Mouse (Mus musculus): ENCODE results near the gene Ptk7.

The Ptk7 gene

DNA sequence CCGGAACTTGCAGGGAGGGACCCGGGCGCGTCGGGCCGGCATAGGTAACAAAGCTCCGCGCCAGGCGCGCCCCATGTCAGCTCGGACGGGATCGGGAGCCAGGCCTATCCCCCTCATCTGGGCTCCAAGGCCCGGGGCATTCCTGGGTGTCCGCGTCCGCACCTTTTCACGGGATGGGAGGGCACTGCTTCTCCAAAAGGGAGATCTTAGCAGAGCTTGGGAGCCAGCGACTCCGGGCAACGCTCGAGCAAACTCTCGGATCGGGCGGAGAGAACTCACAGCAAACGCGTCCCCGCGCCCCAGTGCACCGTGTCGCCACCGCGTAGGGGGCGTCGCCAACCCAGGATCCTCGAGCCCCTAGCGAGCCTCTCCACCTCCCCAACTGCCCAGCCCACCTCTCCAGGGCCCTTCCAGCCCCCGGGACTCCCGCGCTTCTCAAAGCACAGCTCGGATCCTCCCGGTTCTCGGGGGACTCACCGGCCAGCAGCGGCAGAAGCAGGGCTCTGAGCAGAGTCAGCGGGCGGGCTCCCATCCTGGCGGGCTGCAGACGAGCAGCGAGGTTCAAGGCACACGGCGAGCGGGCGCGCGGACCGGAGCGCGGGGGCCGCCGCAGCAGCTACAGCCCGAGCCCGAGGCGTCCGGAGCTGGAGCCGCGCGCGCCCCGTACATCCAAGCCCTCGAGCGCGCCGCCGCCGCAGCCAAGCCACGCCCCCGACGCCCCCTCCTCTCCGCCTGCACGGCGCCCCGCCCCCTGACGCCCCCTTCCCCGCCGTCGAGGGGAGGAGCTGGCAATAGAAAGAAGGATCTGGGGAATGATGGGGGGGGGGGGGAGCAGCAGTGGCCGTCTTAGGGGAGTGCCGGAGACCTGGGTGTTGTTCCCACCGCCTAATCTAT is at the start of gene Ptk7:
Gene Ptk7, minus strand, starts transcription at position 714 of the 894 bp plus-strand sequence.
- peak; percentile 49 to 53 for DNase-seq (ENCODE audit: low spot score in 2 of 2)

DNA sequence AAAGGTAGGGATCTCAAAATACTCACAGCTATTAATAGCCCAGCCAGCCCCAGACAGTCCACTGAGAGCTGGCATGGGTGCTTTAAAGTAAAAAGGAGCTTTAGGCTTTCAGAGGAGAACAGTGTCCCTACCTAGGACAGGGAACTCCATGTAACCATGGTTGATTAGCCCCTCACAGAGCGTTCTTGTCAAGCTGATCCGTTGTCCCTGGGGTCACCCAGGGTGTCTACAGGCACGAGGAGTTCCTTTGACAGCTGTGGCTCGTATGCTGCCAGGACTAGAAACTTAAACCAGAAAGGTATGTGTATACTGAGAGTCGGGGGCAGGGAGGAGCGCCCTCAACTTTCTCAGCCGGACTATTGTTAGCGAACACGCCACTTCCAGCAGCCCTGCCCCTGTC is 49.6 kb upstream of the Ptk7 start:
- no peak for DNase-seq (ENCODE audit: low spot score in 2 of 2)

DNA sequence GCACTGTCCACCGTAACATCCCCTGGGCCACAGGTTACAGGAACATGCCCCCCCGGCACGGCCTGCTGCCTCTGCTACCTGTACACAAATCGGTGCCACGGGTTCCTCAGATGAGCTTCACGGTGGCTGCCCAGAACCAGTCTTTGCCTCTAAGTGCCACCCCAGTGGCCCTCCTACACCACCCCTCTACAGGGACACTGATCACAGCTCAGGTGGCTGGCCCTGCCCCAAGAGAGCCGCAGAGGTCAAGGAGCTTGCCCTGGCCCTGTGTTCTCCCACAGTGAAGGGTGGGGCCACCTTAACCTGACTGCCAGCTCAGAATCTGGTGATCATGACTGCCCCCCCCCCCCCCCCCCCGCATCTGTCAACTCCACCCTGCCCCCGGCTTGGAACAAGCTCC is 49.1 kb upstream of the Ptk7 start, which contains the start of gene Mea1:
Gene Mea1, plus strand, starts transcription at position 378 of the 400 bp plus-strand sequence.
- DNase-seq (ENCODE audit: low spot score in 2 of 2) = no peak

DNA sequence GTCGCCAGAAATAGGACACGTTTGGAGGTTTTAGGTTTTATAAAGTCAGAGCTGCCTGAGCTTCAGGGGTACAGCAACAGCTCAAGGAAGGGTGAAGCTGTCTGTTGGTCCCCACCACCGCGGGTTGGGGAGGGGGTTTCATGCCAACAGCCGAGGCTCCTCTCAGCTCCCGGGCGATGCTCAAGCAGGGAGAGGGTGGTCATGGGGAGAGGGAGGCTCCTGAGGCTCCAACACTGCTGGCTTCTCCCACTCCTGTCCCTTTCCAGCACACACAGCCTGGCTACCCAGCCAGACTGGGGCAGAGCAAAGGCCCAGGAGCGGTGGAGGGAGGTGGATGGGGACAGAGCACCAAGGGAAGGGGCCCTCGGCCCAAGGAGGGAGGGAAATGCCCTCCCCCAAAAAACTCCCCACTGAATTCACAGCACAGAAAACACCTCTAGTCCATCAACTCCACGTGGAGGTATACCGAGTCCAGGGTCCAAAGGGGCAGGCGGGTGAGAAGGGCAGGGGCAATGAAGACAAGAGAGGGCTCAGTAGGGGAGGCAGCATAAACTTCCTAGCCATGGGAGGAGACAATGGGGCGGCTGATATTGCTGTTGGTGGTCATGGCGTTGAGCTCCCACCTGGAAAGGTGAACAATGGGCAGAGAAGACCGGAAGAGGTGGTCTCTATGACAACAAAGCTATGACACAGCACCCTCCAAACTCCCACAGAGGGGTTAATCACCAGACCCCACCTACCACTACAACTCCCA is 45.4 kb upstream of the Ptk7 start:
- no peak for DNase-seq (ENCODE audit: low spot score in 2 of 2)

DNA sequence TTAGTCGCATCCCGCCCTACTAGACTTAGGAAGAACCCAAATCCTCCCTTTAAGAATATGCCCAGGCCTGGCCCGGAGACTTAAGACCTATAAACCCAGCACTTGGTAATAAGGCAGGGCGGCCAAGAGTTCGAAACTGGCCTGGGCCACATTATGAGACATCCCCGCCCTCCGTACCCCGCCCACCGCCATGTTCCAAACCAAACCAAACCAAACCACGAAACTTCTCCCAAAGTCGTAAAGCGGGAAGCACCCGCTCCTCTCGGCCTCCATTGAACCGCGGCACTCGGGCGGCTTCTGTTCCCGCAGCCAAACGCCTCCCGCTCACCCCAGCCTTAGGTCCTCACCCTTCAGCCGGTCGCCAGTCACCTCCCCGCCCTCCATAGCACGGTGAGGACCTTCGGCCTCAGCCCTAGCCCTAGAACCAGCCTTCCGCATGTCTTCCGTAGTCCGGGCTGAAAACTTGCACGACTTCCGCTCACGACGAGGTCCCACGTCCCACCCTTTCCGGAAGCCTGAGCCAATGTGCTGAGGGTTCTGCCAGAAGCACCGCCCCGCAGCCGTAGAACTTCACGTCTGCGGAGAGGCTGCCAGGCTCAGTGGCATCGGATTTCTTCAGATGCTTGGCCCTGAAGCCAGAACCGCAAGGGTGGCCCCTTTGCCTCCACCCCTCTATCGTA is 44.7 kb upstream of the Ptk7 start, which contains the start of gene Rrp36:
Gene Rrp36, minus strand, starts transcription at position 503 of the 680 bp plus-strand sequence.
- peak; percentile 88 to 92 for DNase-seq (ENCODE audit: low spot score in 2 of 2)

DNA sequence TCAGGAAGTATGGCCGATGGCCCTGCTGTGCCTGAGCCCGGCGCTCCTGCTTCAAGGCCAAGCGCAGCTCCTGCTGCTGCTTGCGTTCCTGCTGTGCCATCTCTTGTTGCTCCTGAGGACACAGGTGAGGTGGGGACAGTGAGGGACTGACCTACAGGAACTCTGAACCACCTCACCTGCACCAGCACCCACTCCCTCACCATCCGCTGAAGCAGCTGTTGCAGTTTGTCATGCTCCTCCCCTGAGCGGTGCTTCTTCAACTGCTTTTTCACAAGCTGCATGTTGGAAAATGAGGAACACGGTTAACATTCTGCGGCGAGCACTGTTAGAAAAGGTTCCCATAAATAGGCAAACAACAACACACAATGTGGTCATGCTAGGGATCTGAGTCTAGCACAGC is 40.6 kb upstream of the Ptk7 start:
- DNase-seq (ENCODE audit: low spot score in 2 of 2) = no peak

DNA sequence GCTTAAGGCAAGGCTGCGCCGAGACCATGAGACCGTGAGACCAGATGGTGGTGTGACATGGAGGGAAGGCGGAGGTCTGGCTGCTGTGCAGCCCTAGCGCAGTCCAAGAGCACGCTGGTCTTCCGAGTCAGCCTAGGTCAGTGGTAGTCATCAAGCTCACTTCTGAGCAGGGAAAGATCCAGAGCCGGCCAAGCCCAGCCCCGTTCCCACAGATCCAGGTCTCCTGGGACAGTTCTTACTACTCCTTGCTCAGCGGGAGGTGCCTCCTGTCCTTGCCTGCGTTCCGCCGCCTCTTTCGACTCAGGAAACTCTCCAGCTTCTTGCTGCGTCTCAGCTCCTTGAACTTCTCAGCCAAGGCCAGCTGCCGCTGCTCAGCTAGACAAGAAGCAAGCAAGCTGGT is 38.4 kb upstream of the Ptk7 start:
- no peak for DNase-seq (ENCODE audit: low spot score in 2 of 2)

DNA sequence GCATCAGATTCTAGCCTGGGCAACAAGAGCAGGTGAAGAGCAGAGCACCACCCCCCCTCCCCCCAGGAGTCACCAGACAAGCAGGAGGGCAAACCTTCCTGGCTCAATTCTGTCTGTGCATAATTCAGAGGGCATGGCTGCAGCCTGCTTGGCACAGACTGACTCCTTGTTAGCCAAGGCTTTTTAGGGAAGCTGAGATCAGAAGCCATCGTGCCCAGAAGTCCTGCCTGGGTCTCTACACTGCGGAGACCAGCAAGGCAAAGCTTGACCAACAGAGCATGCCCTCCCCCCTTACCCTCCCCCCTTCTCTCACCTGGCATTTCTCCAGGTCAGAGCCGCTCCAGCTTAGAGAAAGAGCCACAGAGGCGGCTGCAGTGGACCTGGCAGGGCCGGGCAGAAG is 33.4 kb upstream of the Ptk7 start:
- no peak for DNase-seq (ENCODE audit: low spot score in 2 of 2)

DNA sequence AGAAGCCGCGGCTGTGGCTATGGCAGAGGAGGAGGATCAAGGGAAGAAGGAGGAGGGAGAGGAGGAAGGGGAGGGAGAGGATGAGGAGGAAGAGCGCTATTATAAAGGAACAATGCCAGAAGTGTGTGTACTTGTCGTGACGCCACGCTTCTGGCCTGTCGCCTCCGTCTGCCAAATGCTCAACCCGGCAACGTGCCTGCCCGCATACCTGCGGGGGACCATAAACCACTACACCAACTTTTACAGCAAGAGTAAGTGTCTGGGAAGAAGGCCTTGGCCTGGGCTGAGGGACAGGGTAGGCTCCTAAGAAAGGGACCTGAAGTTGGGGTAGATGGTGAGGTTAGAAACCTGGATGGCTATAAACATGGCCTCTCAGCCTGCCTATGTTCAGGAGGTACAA is 32.7 kb upstream of the Ptk7 start:
- DNase-seq (ENCODE audit: low spot score in 2 of 2) = no peak

DNA sequence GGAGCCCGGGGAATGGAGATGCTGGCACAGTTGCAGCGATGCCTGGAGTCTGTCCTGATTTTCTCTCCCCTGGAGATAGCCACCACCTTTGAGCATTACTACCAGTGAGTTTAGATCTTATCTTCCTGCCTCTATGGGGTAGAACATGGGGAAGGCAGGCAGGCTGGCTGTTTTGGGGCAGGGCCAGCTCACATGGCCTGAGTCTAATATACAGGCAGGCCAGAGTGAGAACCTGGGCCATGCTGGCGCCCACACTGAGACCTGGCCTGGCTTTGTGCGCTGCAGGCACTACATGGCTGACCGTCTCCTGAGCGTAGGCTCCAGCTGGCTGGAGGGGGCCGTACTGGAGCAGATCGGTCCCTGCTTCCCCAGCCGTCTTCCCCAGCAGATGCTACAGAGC is 32.0 kb upstream of the Ptk7 start:
- DNase-seq (ENCODE audit: low spot score in 2 of 2) = no peak

DNA sequence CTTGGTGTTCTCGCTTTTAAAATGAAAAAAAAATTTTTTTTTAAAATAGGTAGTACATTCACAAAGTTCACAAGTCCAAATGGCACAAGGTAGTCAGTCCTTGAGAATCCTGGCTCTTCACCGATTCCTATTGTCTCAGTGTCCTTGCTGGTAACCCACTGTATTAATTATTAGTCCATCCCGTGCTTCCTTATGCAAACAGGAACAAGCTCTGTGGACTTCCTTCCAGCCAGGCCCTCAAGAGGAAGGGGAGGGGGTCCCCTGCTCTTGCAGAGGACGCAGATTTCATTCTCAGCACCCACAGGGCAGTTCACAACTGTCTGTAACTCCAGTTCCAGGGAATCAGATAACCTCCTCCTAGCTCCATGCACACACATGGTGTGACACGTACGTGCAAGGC is 26.8 kb upstream of the Ptk7 start:
- DNase-seq (ENCODE audit: low spot score in 2 of 2) = no peak

DNA sequence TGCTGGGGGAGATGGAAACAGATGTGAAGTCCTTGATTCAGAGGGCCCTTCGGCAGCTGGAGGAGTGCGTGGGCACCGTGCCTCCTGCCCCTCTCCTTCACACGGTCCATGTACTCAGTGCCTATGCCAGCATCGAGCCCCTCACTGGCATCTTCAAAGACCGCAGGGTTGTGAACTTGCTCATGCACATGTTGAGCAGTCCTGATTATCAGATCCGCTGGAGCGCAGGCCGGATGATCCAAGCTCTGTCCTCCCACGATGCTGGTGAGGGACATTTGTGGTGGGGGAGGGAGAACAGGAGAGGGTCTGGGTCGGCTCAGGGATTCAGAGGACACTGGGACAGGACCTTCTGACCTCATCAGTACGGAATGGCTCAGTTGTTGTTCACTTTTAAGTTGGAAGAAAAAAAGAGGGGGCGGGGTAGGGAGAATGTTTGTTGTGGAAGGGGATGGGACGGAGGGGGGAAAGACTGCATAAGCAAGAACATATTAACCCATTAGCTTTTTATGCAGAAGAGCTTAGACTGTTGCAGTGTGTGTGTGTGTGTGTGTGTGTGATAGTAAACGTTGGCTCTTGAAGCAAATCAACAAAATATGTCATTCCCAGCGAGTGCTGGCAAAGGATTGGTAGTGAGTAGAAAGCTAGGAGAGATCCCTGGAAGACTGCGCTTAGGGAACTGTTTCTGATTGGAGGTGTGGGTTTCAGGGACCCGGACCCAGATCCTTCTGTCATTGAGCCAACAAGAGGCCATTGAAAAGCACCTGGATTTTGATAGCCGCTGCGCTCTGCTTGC is 22.6 kb upstream of the Ptk7 start:
- no peak for DNase-seq (ENCODE audit: low spot score in 2 of 2)

DNA sequence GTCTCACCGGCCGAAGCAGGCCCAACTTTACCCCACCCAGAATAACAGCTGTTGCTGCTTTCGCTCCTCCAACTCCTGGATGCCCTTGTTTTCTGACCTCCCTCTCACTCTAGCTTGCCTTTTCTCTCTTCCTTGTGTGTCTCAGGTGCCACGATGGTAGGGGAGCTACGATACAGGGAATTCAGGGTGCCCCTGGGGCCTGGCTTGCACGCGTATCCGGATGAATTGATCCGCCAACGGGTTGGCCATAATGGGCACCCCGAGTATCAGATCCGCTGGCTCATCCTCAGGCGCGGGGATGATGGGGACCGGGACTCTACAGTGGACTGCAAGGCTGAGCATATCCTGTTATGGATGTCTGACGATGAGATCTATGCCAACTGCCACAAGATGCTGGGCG is 22.0 kb upstream of the Ptk7 start:
- DNase-seq (ENCODE audit: low spot score in 2 of 2) = no peak

DNA sequence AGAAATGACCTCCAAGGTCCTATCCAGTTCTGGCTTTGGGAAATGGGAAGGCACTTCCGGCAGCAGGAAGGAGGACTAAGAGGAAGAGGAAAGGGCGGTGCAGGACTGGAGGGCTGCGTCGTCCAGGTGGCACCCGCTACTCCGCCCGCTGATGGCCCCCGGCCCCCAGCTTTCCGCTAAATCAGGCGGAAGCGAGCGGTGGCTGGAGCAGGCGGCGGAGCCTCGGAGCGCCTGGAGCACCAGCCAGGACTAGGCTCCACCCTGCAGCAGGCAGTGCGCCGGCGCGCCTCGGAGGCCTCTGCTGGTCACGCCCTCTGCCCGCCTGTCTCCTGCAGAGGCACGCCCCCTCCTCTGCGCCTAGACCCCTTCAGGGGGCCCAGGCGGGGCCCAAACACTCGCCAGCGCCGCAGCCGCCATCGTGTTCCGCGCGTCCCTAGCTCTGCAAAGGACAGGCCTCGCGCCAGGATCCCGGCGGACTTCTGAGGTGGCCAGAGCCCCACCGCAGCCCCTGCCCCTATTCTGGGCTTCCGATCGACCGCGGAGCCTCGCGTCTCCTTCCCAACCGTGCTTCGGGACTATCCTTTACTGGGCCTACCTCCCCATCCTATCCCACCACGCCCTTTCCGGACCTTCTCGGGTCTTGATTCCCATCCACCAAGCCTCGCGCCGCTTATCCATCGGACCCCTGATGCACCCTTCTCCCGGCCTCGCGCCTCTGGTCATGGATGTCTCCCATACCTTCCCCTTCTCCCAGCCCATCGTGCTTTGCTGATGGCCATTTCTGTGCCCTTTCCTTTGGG is 21.1 kb upstream of the Ptk7 start, which contains the start of gene Cul7:
Gene Cul7, plus strand, starts transcription at position 106 of the 800 bp plus-strand sequence.
- peak; percentile 88 to 90 for DNase-seq (ENCODE audit: low spot score in 2 of 2)

DNA sequence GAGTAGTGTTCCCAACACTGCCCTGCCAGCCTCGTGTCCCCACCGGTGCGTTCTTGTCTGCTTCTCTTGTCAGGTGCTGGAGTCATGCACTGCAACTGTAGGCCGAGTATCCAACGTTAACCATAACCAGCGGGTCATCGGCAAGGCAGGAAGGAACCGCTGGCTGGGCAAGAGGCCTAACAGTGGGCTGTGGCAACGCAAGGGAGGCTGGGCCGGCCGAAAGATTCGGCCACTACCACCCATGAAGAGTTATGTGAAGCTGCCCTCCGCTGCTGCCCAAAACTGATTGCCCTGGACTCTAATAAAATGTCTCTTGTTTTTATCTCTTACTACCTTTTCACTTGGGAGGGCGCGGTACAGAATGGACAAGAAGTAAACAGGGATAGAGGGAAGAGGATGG is 20.5 kb upstream of the Ptk7 start:
- DNase-seq (ENCODE audit: low spot score in 2 of 2) = no peak

DNA sequence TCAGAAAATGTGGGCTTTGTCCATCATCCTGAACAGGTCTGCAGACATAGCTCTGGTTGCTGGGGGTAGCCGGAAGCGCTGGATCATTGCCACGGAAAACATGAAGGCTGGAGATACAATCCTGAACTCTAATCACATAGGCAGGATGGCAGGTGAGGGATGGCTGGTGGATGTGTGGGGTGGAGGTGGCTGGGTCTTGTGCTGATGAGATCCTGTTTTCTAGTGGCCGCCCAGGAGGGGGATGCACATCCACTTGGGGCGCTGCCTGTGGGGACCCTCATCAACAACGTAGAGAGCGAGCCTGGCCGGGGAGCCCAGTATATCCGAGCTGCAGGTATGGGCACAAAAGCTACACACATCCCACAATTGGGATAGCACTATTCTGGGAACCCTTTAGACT is 19.1 kb upstream of the Ptk7 start:
- DNase-seq (ENCODE audit: low spot score in 2 of 2) = no peak

DNA sequence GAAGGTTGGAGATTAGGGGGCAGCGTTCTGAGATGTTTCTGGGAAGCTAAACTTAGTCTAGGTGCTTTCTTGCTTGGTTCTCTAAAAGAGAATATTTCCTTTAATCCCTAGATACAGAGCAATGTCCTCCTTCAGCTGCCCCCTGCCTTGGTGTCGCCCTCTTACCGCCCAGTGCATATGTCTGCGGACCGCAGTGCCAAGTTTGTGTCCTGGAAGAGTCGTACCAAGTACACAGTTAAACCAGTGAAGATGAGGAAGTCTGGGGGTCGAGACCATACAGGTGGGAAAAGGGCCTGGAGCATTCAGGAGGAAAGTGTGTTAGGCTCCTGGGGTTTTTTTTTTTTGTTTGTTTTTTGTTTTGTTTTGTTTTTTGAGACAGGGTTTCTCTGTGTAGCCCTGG is 18.0 kb upstream of the Ptk7 start:
- DNase-seq (ENCODE audit: low spot score in 2 of 2) = no peak

DNA sequence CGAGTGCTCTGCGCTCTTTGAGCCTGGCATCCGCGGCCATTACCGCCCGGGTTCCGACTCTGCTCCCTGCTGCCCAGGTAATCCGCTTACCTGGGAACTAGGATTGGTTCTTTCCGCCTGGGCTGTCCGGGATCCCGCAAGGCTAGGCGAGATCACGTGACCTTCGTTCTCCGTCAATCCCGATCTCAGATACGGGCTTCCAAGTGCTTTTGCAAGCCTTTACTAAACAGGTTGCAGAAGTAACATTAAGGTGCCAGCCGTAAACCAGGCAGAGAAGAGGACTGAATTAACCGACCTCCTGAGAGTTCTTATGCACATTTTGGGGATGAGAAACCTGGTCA is 17.0 kb upstream of the Ptk7 start:
- DNase-seq (ENCODE audit: low spot score in 2 of 2) = no peak

DNA sequence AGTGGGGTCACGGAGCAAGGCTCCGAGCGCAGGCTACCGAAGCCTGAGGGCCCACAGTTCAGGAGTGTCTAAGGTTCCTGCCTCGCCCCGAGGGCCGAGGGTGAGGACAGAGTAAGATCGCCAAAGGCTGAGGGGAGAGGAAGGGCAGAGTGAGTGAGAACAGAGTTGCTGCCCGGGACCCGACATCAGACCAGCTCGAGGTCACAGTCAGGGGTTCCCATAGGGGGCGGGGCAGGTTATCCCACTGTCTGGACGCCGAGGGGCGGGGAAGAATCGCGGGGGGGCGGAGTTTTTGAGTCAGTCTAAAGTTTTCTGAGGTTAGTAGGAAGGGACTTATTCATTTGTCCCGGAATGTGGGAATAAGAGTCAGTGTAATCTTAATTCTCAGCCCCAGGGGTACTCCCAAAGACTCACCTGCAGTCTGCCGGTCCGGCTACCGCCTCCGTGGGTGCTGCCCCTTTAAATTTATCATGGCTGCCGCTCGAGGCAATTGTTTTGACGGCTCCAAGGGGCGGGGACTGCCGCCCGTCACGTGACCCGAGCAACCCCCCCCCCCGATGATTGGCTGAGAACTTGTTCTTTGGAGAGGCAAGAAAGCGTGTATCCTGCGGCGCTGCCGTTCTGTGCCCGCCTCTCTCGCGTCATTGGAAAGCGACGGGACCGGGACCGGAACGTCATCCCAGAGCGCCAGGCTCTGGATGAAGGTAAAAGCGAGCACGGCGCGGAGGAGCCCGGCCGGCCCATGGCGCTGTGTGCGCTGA is 16.4 kb upstream of the Ptk7 start, which contains the start of the genes Klc4 and Mrpl2:
Gene Klc4, minus strand, starts transcription at position 462 of the 761 bp plus-strand sequence.
Gene Mrpl2, plus strand, starts transcription at position 669 of the 761 bp plus-strand sequence.
- peak; percentile 99 to 100 for DNase-seq (ENCODE audit: low spot score in 2 of 2)
